Mouse (Mus musculus): ENCODE measurements around the gene Osbpl9. TPM values are rescaled to one million over a fixed set of nuclear protein-coding genes. Genes with fewer than 3 reads are reported as not detected.

Gene Osbpl9
- total and polyA plus RNA-seq, 3 experiments: 91.6 to 102 (median 92.3) TPM

DNA sequence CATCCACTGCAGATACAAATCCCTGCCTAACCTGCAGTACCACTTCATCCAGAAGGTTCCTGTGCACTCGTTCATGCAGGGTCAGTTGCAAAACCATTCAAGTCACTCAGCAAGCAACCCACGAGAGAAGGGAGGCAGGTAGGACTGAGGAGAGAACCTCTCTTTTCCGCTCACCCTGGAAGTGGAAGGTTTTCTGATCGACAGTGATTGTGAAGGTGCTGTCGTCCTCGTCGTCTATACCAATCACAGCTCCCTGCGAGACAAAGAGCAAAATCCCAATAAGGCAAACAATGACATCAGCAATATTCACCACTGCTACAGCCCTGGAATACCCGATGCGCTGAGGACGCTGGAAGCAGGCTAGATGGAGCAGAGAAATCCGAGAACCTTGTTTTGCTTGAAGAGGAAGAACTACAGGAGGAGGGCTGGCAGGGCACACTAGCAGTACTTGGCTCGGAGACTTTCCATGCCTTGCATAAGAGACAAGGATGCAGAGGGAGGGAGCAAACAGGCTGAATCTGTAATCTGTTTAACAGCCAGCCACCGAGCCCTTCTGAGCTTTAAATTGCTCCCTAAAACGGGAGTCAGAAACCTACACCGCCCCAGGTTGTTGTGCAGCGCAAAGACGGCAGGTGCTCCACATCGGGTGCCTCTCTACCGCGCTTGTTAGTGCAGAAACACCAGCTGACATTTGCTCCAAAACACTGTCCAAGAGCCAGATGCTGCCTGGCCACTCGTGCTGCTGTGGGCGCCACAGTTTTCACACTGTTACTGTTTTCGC is 45.4 kb downstream of the Osbpl9 start:
- H3K4me1 ChIP-seq (ENCODE audit: control insufficient read depth, insufficient read depth, low read length): peaks cover 3% of the 10 kb centered on the region
- DNase-seq: peak; percentile 53 to 54
- peak overlapping the region; percentile 15 for H3K9ac ChIP-seq (ENCODE audit: low read depth, low read length)
- H3K27me3 ChIP-seq (ENCODE audit: control insufficient read depth, insufficient read depth, low read length): no peaks in the 10 kb centered on the region
- peak overlapping the region; percentile 33; the same call in 1 of the 2 replicates for H3K27ac ChIP-seq
- 0 out of 2 replicates have a peak, but pooled peaks cover 2% of the 10 kb centered on the region for H3K36me3 ChIP-seq (ENCODE audit: control insufficient read depth, insufficient read depth, low read length)
- H3K4me3 ChIP-seq: peak overlapping the region; percentile 29
- no peak for TF ChIP-seq EP300 (IDR thresholded peaks at IDR 0.05; ENCODE audit: insufficient read depth, low read depth, low read length)
- TF ChIP-seq CTCF (IDR thresholded peaks at IDR 0.05): no peak
- TF ChIP-seq POLR2A (IDR thresholded peaks at IDR 0.05; ENCODE audit: insufficient read depth, low read depth, low read length): no peak
- intact Hi-C loops (cut with DNase I): no loop called here
- 28% methylated on average over 24 of the region's 24 CpGs for WGBS
- H3K79me2 ChIP-seq (replicated peaks; ENCODE audit: control insufficient read depth, insufficient read depth, low read length): peaks cover 5% of the 10 kb centered on the region

DNA sequence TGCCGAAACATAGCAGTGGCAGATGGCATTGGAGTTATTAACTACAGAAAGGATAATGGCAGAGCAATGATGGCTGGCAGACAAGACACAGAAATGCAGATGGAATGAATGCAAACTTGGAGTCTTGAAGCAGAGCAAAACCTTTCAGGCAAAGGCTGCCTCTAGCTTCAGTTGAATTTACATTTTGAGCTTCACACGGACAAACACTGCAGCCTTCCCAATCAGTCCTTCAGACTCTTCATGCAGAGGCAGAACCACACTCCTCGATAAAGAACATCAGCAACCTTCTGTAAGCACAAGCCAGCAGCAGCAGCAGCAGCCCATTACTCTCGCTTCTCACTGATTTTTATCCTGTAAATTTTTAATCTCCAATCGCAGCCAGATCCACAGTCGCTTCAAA is 46.0 kb downstream of the Osbpl9 start:
- Histone ChIP-seq H3K27ac (no peak overlapping the region), H3K9ac (ENCODE audit: low read depth, low read length) (no peak overlapping the region), H3K27me3 (ENCODE audit: control insufficient read depth, insufficient read depth, low read length) (no peaks in the 10 kb centered on the region), H3K4me1 (ENCODE audit: control insufficient read depth, insufficient read depth, low read length) (peaks cover 3% of the 10 kb centered on the region), H3K4me3 (no peak overlapping the region; the same call in 1 of the 2 replicates), H3K79me2 (replicated peaks; ENCODE audit: control insufficient read depth, insufficient read depth, low read length) (peaks cover 5% of the 10 kb centered on the region), H3K36me3 (ENCODE audit: control insufficient read depth, insufficient read depth, low read length) (0 out of 2 replicates have a peak, but pooled peaks cover 2% of the 10 kb centered on the region)
- 81% methylated on average over 6 of the region's 6 CpGs for WGBS
- no peak for DNase-seq
- intact Hi-C loops (cut with DNase I): no loop called here
- TF ChIP-seq EP300 (IDR thresholded peaks at IDR 0.05; ENCODE audit: insufficient read depth, low read depth, low read length) (no peak), CTCF (IDR thresholded peaks at IDR 0.05) (no peak), POLR2A (IDR thresholded peaks at IDR 0.05; ENCODE audit: insufficient read depth, low read depth, low read length) (no peak)

DNA sequence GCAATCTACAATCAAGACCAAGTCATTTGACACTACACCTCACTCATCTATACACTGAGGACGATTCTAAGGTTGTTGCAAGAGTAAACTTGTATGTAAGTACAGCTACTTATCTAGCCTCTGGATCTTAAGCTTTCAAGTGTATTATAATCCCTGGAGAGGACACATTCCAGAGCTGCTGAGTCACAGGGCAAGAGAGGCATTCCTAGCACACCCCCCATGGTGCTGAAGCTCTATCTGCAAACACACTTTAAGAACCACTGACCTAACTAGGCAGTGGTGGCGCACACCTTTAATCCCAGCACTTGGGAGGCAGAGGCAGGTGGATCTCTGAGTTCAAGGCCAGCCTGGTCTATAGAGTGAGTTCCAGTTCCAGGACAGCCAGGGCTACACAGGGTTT is 51.9 kb downstream of the Osbpl9 start:
- 68% methylated on average over 2 of the region's 2 CpGs for WGBS
- peaks cover 10% of the 10 kb centered on the region for H3K4me1 ChIP-seq (ENCODE audit: control insufficient read depth, insufficient read depth, low read length)
- peaks cover 5% of the 10 kb centered on the region for H3K36me3 ChIP-seq (ENCODE audit: control insufficient read depth, insufficient read depth, low read length)
- H3K9ac ChIP-seq (ENCODE audit: low read depth, low read length): no peak overlapping the region
- H3K79me2 ChIP-seq (replicated peaks; ENCODE audit: control insufficient read depth, insufficient read depth, low read length): peaks cover 2% of the 10 kb centered on the region; the same call in 1 of the 2 replicates
- intact Hi-C loops (cut with DNase I): no loop called here
- H3K27ac ChIP-seq: no peak overlapping the region; the same call in 1 of the 2 replicates
- H3K27me3 ChIP-seq (ENCODE audit: control insufficient read depth, insufficient read depth, low read length): no peaks in the 10 kb centered on the region
- TF ChIP-seq CTCF (IDR thresholded peaks at IDR 0.05) (no peak), POLR2A (IDR thresholded peaks at IDR 0.05; ENCODE audit: insufficient read depth, low read depth, low read length) (no peak), EP300 (IDR thresholded peaks at IDR 0.05; ENCODE audit: insufficient read depth, low read depth, low read length) (no peak)
- H3K4me3 ChIP-seq: no peak overlapping the region
- no peak for DNase-seq

DNA sequence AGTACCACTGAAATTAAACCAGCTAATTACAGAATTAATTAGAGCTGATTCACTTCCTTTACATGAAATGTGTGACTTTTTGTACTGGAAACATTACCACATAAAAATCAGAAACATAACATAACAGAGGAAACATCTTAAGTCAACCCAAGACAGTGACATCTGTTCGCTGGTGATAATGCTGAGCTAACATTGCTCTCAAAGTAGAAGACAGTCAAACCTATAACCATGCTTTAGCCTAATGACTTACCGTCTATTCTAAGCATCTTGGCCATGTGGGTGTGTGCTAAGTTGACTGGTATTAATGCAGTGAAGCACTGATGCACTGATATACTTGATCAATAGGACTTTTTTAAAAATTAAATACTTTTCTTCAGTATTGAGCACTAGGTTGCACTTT is 52.7 kb downstream of the Osbpl9 start:
- peak overlapping the region; percentile 80; the same call in 1 of the 2 replicates for H3K27ac ChIP-seq
- H3K36me3 ChIP-seq (ENCODE audit: control insufficient read depth, insufficient read depth, low read length): peaks cover 5% of the 10 kb centered on the region
- peaks cover 10% of the 10 kb centered on the region for H3K4me1 ChIP-seq (ENCODE audit: control insufficient read depth, insufficient read depth, low read length)
- peaks cover 2% of the 10 kb centered on the region; the same call in 1 of the 2 replicates for H3K79me2 ChIP-seq (replicated peaks; ENCODE audit: control insufficient read depth, insufficient read depth, low read length)
- no peak for DNase-seq
- H3K4me3 ChIP-seq: no peak overlapping the region
- H3K27me3 ChIP-seq (ENCODE audit: control insufficient read depth, insufficient read depth, low read length): no peaks in the 10 kb centered on the region
- intact Hi-C loops (cut with DNase I): loop anchor here (5.0 kb wide), 2 partner anchors 37 to 57 kb away; no protein-coding TSS in a partner anchor
- WGBS: 70% methylated on average over 2 of the region's 2 CpGs
- TF ChIP-seq EP300 (IDR thresholded peaks at IDR 0.05; ENCODE audit: insufficient read depth, low read depth, low read length) (no peak), CTCF (IDR thresholded peaks at IDR 0.05) (no peak), POLR2A (IDR thresholded peaks at IDR 0.05; ENCODE audit: insufficient read depth, low read depth, low read length) (no peak)
- H3K9ac ChIP-seq (ENCODE audit: low read depth, low read length): no peak overlapping the region

DNA sequence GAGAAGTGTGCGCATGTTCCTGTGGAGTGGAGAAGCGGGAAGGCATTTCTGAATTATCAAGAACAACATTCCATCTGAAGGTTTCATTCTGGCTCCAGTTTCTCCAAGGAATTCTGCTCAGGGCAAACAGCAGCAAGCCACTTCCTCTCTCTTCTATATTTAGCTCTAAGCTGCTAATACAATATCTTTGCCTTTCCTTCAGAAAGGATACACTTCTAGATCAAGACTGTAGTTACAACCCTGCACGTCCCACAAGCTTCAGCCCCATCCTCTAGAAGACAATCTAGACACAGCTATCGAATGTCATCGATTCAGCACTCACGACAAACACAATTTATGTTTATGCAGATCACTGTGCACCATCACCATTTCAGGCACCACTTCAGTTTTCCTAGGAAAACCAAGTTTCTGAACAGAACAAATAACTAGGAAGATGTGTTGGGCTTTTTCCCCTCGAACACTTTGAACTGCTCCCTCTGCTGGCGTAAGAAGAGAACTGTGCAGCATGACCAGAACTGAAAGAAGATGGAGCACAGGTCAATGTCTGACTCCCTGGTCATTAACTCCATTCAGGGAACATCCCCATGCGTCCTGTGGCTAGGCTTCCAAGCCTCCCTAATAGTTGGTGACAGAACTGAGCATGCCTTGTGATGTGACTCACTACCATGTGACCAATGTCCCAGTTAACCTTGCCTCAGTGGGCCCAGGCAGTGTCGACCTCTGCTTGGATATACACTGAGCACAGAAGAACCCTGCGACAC is 54.6 kb downstream of the Osbpl9 start:
- H3K27me3 ChIP-seq (ENCODE audit: control insufficient read depth, insufficient read depth, low read length): no peaks in the 10 kb centered on the region
- peaks cover 14% of the 10 kb centered on the region for H3K36me3 ChIP-seq (ENCODE audit: control insufficient read depth, insufficient read depth, low read length)
- peaks cover 21% of the 10 kb centered on the region for H3K4me1 ChIP-seq (ENCODE audit: control insufficient read depth, insufficient read depth, low read length)
- H3K9ac ChIP-seq (ENCODE audit: low read depth, low read length): peak overlapping the region; percentile 52; the same call in 1 of the 2 replicates
- TF ChIP-seq POLR2A (IDR thresholded peaks at IDR 0.05; ENCODE audit: insufficient read depth, low read depth, low read length) (peak; percentile 26; the same call in 1 of the 2 replicates), CTCF (IDR thresholded peaks at IDR 0.05) (peak; percentile 90), EP300 (IDR thresholded peaks at IDR 0.05; ENCODE audit: insufficient read depth, low read depth, low read length) (0 out of 2 replicates have a peak, but pooled peaks have one; percentile 49)
- peaks cover 3% of the 10 kb centered on the region; the same call in 1 of the 2 replicates for H3K79me2 ChIP-seq (replicated peaks; ENCODE audit: control insufficient read depth, insufficient read depth, low read length)
- DNase-seq: peak; percentile 57 to 63
- WGBS: 20% methylated on average over 11 of the region's 11 CpGs
- H3K27ac ChIP-seq: peak overlapping the region; percentile 80
- peak overlapping the region; percentile 7; the same call in 1 of the 2 replicates for H3K4me3 ChIP-seq
- intact Hi-C loops (cut with DNase I): loop anchor here (2.0 to 5.0 kb wide), 3 partner anchors 25 to 55 kb away; no protein-coding TSS in a partner anchor
